Mouse (Mus musculus): ENCODE data around the gene Dlg4. TPM values are rescaled to one million over a fixed set of nuclear protein-coding genes. Genes with fewer than 3 reads are reported as not detected.
"Not testable (repeated sequence)": the region's sequence is repeated elsewhere in the genome, so short reads cannot be mapped to it uniquely, and the experiment has no call there.

The Dlg4 gene
- total RNA-seq, 4 experiments from 2014 or later, result 3.9 to 6.3 (median 5.2) TPM

DNA sequence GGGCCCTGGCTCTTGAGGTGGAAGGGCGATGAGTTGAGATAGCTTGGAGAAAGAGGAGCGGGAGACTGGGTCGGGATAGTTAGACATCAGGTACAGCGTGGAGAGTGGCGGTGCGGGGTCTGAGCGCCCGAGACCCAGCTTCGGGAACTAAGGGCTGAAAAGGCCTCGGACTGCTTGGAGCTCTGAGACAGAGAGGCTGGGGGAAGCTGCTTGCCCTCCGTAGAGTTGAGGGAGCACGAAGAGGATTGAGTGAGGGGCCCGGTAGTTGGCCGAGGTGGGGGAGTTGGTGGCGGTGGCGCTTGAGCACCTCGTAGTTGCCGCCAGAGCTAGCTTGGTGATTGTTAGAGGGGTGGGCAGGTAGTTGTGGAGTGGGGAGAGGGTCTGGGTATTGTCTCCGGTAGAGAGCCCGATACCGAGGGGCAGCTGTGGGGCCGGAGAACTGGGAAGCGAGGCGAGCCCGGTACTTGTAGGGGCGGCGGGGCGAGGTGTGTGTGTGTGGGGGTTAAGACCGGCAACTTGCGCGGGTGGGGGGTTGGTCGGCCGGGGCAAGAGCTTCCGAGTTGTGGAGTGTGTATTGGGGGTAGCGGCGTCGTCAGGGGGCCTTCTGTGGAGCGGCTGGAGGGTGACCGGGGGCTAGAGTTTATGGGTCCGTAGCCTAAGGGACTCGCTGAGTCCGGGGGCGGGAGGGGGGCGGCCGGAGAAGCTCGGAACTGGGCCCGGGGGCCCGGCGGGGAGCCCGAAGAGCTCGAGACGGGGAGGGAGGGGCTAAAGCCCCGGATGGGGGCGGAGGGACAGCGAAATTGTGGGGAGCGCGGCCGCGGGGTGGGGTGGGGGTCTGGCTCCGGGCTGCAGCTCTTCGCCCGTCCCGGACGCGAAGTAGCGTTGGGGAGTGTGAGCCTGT is 20.3 kb upstream of the Dlg4 start:
- DNase-seq (ENCODE audit: low spot score), result no peak

DNA sequence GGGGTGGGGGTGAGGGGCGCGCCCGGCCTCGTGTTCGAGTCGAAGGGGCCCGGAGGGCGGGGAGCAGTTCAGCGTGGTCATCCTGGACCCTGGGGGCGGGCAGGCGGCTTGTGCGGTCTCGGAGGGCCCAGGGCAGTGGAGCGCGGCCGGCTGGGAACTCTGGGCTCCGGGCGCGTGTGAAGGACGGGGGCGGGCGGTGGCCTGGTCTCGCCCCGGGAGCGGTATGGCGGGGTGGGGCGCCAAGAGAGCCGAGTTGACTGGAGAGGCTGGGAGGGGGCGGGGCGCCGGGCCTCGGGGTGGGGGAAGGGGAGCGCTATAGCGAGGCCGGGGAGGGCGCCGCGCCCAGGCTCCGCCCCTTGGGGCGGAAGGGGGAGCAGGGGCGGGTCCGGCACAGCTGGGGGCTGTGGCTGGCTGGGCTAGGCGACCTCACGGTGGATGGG is 19.7 kb upstream of the Dlg4 start:
- peak; percentile 82 for DNase-seq (ENCODE audit: low spot score)

DNA sequence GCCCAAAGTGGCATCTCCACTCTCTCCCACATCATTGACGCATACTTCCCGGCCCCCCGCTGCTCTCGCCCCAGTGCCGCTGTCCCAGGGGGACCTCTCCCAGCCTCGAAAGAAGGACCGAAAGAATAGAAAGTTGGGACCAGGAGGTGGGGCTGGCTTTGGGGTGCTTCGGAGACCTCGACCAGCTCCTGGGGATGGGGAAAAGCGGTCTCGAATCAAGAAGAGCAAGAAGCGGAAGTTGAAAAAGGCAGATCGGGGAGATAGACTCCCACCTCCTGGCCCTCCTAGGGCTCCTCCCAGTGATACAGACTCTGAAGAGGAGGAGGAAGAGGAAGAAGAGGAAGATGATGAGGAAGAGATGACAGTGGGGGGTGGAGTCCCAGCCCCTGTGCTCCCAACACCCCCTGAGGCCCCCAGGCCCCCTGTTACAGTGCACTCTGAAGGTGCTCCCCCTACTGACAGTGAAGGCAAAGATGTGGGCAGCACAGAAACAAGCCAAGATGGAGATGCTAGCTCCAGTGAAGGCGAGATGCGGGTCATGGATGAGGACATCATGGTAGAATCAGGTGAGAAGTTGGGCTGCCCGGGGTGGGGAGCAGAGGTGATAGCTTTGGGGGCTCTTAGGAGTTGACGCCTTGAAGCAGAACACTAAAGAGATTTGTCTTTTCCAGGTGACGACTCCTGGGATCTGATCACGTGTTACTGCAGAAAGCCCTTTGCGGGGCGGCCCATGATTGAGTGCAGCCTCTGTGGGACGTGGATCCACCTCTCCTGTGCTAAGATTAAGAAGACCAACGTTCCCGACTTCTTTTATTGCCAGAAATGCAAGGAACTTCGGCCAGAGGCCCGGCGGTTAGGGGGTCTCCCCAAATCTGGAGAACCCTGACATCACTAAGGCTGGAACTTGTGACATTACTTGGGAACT is 17.9 kb upstream of the Dlg4 start:
- DNase-seq (ENCODE audit: low spot score), result no peak

- DNase-seq (ENCODE audit: low spot score), result no peak
Measured at GRCm38 (mm10) chr11:69999666-70000065, 17.1 kb upstream of the Dlg4 start.

DNA sequence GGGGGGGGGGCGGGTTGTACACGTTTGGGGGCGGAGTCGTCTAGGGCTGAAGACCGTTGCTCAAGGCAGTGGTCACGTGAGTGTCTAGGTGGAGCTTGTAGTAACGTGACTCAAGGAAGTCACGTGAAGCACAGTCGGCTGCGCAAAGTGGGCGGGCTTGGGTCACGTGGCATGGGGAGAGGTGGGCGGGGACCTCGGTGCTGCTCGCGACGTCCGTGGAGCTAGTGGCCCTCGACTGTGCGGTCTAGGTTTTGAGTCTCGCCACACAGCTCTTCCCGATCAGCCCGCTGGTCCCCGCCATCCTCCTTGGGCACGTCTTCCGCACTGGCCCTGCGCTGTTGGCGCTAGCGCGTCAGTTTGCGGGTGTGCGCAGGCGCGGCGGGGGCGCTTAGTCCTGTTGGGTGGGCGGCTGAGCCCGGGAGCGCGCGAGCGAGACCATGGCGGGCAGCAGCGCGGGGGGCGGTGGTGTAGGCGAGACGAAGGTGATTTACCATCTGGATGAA is 16.3 kb upstream of the Dlg4 start, which contains the start of gene Dvl2:
Gene Dvl2 (plus strand): TSS at position 200 of the 503 bp plus-strand sequence.
- DNase-seq (ENCODE audit: low spot score), result peak; percentile 91

- DNase-seq (ENCODE audit: low spot score), result no peak
Measured at GRCm38 (mm10) chr11:70001159-70001558, 15.6 kb upstream of the Dlg4 start.

- DNase-seq (ENCODE audit: low spot score), result no peak
Measured at GRCm38 (mm10) chr11:70001865-70002264, 14.9 kb upstream of the Dlg4 start.

GRCm38 (mm10) chr11:70002471-70002870 is 14.3 kb upstream of the Dlg4 start:
- DNase-seq (ENCODE audit: low spot score), result no peak

GRCm38 (mm10) chr11:70005521-70005920 is 11.2 kb upstream of the Dlg4 start:
- no peak for DNase-seq (ENCODE audit: low spot score)

DNA sequence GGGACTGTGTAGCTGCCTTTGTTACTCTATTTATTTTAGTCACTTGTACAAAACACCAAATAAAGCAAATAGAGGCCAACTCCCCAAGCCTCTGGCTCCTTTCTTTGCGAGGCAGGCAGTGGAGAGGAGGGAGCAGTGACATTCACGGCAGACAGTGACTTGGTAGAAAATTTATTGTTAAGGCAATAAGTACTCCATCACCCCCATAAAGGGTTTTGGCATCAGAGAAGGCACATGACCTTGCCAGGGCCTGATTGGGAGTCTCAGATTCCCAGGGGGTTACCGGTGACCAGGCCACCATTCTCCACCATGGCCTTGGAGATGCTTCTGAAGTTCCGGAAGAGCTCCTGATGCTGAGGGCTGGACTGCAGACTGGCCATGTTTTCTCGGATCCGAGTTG is 6.7 kb upstream of the Dlg4 start:
- no peak for DNase-seq (ENCODE audit: low spot score)

- DNase-seq (ENCODE audit: low spot score), result no peak
Measured at GRCm38 (mm10) chr11:70010548-70010947, 6.2 kb upstream of the Dlg4 start.

- no peak for DNase-seq (ENCODE audit: low spot score)
Measured at GRCm38 (mm10) chr11:70010961-70011360, 5.8 kb upstream of the Dlg4 start.

GRCm38 (mm10) chr11:70012931-70013330 is 3.8 kb upstream of the Dlg4 start:
- DNase-seq (ENCODE audit: low spot score), result no peak

DNA sequence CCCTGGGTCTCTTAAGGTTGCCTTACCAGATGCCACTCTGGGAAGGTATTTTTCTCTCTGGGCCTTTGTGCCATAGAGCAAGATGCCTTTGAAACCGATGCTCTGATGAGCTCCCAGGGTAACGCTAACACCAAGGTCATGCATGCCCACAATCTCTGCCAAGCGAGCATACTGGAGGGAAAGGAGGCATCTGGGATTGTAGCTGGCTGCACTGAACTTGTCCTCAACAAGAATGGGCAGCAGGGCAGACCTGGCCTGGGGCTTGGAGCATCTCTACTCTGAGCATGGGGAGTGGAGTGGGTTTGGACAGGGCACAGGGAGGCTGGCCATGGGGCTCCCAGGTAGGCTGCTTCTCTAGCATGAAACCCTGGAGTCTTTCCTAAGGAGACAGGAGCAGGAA is 3.3 kb upstream of the Dlg4 start:
- no peak for DNase-seq (ENCODE audit: low spot score)

GRCm38 (mm10) chr11:70014051-70014450 is 2.7 kb upstream of the Dlg4 start:
- no peak for DNase-seq (ENCODE audit: low spot score)

DNA sequence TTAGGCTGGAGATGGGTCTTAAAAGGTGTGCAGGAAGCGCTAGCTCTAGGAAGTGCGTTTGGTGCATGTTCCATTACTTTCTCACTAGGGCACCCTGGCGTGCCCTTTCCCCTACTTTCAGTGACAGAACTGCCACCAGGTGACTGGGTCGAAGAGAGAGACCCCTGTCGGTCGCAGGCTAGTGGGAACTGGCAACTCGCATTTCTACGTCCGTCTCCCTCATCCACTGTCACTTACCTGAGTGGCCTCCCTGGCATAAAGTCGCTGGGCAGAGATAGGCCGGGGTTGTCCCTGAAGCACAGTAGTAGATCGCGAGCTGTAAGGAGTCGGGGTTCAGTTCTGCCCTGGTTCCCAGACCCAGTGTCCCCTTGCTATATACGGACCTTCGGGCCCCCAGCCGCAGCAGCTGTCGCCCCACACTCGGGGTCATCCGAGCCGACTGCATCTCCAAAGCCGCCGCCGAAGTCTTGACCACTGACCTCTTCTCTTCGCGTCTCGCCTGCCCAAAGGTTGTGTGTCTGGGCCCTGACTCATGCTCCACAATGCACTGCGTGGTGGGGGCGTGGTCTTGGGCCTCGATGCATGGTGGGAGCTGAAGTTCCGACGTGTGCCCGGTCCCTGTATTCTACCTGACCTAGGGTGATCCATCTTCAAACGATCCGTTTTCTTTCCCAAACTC is 1.7 kb upstream of the Dlg4 start, which contains the start of gene Acadvl:
Gene Acadvl (minus strand): TSS at position 532 of the 679 bp plus-strand sequence.
- peak; percentile 89 for DNase-seq (ENCODE audit: low spot score)

GRCm38 (mm10) chr11:70015677-70016076 is 1.1 kb upstream of the Dlg4 start:
- DNase-seq (ENCODE audit: low spot score), result no peak

DNA sequence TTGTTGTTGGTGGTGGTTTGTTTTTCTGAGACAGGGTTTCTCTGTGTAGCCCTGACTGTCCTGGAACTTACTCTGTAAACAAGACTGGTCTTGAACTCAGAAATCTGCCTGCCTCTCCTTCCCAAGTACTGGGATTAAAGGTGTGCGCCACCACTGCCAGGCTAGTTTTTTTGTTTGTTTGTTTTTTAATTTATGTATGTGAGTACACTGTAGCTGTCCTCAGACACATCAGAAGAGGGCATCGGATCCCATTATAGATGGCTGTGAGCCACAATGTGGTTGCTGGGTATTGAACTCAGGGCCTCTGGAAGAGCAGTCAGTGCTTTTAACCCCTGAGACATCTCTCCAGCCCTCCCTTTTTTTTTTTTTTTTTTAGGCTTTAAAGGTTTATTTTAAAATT is 565 bp upstream of the Dlg4 start:
- DNase-seq (ENCODE audit: low spot score), result not testable (repeated sequence)

DNA sequence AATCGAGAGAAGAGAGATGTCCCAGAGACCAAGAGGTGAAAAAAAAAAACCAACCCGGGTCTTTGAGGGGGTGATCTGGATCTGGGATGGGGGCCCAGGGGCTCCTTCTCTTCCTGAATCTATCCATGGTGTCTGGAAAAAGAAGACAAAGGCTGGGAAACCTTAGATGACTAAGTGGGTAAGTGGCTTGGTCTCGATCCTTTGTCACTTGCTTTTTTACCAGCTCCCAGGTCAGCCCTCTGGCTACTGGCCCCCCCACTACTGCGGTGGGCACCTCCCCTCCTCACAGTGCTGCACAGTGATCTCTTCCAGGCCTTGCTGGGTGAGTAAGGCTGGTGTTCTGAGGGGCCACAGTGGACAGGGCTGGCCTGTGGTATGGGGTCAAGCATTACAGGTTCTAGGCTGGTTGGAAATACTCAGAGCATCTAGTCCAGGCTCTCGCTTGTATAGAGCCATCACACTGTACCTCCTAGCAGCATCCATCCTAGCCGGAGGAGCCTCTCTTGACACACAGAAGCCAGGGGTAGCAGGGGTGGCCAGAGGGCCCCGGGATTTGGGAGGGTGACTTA is 541 bp downstream of the Dlg4 start:
- no peak for DNase-seq (ENCODE audit: low spot score)

DNA sequence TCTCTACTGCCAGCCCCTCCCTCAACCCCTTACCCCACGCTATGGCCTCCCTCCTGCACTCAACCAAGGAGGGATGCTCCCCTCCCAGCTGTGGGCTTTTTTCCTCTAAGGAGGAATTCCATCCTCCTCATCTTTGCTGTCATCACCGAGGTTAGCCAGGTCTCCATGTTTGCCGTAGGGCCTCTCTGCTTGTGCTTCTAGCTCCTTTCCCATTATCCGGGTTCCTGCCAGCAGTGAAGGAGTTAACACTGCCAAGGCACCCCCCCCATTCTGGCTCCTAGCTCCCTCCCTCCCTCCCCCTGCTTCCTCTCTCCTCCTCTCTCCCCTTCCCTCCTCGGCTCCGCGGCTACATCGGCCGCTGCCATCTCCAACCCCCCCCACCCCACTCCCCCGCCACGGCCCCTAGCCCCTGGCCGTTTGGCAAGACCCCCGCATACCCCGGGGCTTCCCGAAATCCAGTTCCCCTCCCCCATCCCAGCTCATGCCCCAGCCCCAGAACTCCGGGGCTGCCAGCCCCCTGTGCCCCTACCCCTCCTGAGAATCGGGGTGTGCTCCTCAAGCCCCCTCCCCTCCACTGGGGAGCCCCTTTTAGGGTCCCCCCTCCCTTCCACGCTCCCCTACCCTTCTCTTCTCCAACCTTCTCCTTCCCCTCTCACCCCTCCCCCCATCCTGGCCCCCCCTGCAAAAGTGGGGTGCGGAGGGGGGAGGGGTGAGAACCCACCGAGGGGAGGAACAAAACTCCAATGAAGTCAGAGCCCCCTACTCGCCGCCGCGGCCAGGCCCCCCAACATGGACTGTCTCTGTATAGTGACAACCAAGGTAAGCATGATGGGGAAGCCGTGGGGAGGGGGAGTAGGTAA is 1.6 kb downstream of the Dlg4 start:
- DNase-seq (ENCODE audit: low spot score), result no peak
